Comparison of ENCODE assay signal across 8 mouse cellular contexts in the genomic region with DNA sequence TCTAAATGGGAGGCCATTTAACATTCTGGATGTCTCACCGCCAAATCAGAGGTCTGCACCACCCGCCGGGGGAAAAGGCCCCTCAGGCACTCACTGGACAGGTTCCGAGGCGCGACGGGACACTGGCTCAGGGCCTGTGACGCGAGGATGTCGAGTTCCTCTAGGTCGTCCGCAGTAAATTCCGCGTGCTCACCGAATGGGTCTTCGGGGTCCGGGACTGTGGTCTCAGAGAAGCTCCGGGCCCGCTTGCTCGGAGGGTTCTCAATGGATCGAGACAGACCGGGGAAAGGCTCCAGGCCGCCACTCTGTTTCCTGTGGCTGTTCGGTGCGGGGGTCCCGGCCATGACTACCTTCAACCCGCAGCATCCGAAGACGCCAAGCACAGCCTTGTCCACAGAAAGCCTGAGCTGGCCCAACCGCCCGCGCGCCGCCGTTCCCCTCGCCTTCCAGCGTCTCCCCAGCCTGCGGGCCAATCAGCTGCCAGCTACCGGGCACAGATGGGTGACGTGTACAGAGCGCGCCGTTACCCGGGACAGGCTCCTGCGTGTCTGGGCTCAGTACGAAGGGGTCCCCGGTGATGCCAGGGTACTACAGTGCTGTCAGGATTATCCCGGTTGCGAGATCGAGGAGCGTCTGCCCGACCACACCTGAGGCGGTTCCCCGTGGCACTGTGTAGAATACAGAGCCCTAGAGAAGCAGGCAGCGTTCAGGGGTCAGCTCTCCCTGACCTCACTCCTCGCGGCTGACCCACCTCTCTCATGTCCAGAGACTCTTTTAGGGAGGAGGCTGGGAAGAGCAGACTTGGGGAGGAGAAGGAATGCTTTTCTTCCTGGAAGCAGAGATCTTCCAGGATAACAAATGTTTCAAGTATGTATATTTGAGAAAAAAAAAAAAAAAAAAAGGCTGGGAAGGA. TPM values are rescaled to one million over a fixed set of nuclear protein-coding genes. Genes with fewer than 3 reads are reported as not detected.
DNase-seq lines count a peak whose midpoint lies in the region; ATAC-seq and TF ChIP-seq lines count a peak whose summit lies in the region.

Gene Atrip (minus strand): TSS at position 464 of the 913 bp plus-strand sequence.

- peaks cover 29% of the 10 kb centered on the region for H3K4me1 ChIP-seq in erythroblast, embryonic 14.5 days (ENCODE audit: control insufficient read depth)
- peaks cover 17% of the 10 kb centered on the region for H3K4me1 ChIP-seq in heart, embryonic 12.5 days (replicated peaks)
- peaks cover 10% of the 10 kb centered on the region for H3K4me1 ChIP-seq in kidney, postnatal 0 days (replicated peaks; ENCODE audit: insufficient read depth, low read length)
- H3K4me1 ChIP-seq in liver, adult 2 months (ENCODE audit: control insufficient read depth, insufficient read depth, low read length), result peaks cover 7% of the 10 kb centered on the region

- peak; percentile 93 for DNase-seq in CD4-positive, CD25-positive, alpha-beta regulatory T cell, adult 2 months (ENCODE audit: low read depth, low spot score)
- DNase-seq in brain, embryonic 18.5 days (ENCODE audit: low read depth, low spot score), result peak; percentile 85
- peak; percentile 95 for DNase-seq in kidney, postnatal 0 days (ENCODE audit: low spot score)
- DNase-seq in liver, adult 2 months (ENCODE audit: extremely low read depth, low read depth, low spot score), result peak; percentile 71
- DNase-seq in spleen, postnatal 36 days (ENCODE audit: low spot score in 2 of 2), result peak; percentile 89 to 91

- WGBS in heart, embryonic 12.5 days, result under 1% methylated on average over 57 of the region's 57 CpGs
- WGBS in kidney, postnatal 0 days, result under 1% methylated on average over 57 of the region's 57 CpGs
- under 1% methylated on average over 57 of the region's 57 CpGs for WGBS in liver, adult 2 months

- TF ChIP-seq POLR2A in liver, adult 2 months (IDR thresholded peaks at IDR 0.05; ENCODE audit: extremely low read depth, insufficient read depth, low read length), result peak; percentile 48

- H3K9me3 ChIP-seq in erythroblast, embryonic 14.5 days (ENCODE audit: control insufficient read depth, low read length), result no peaks in the 10 kb centered on the region
- H3K9me3 ChIP-seq in heart, embryonic 12.5 days (replicated peaks), result no peaks in the 10 kb centered on the region
- no peaks in the 10 kb centered on the region for H3K9me3 ChIP-seq in kidney, postnatal 0 days (replicated peaks; ENCODE audit: low read length)

- peaks cover 41% of the 10 kb centered on the region for H3K36me3 ChIP-seq in erythroblast, embryonic 14.5 days (ENCODE audit: control insufficient read depth)
- H3K36me3 ChIP-seq in heart, embryonic 12.5 days, result peaks cover 37% of the 10 kb centered on the region
- 0 out of 2 replicates have a peak, but pooled peaks cover 6% of the 10 kb centered on the region for H3K36me3 ChIP-seq in kidney, postnatal 0 days (ENCODE audit: insufficient read depth, low read length)
- peaks cover 10% of the 10 kb centered on the region; the same call in 1 of the 2 replicates for H3K36me3 ChIP-seq in liver, adult 2 months (ENCODE audit: control insufficient read depth, insufficient read depth, low read length)

- peak within 1 kb of the TSS; percentile 95 for H3K4me2 ChIP-seq in heart, embryonic 12.5 days
- H3K4me2 ChIP-seq in kidney, postnatal 0 days (ENCODE audit: low read length), result peak within 1 kb of the TSS; percentile 84

- H3K4me3 ChIP-seq in erythroblast, embryonic 14.5 days (replicated peaks), result peak within 1 kb of the TSS; percentile 74
- peak within 1 kb of the TSS; percentile 84 for H3K4me3 ChIP-seq in heart, embryonic 12.5 days
- peak within 1 kb of the TSS; percentile 86 for H3K4me3 ChIP-seq in kidney, postnatal 0 days (replicated peaks; ENCODE audit: low read depth, low read length)
- H3K4me3 ChIP-seq in liver, adult 2 months (ENCODE audit: insufficient read depth, low read depth, low read length), result peak within 1 kb of the TSS; percentile 77

- peak within 1 kb of the TSS; percentile 58 for H3K27ac ChIP-seq in heart, embryonic 12.5 days (ENCODE audit: poor library complexity, severe bottlenecking)
- H3K27ac ChIP-seq in kidney, postnatal 0 days, result peak within 1 kb of the TSS; percentile 80
- peak within 1 kb of the TSS; percentile 59 for H3K27ac ChIP-seq in liver, adult 2 months (replicated peaks; ENCODE audit: insufficient read depth, low read depth, low read length)

- peaks cover 12% of the 10 kb centered on the region for H3K79me2 ChIP-seq in liver, adult 2 months (ENCODE audit: control insufficient read depth, insufficient read depth, low read length)

- no peak for TF ChIP-seq CTCF in kidney, postnatal 0 days (IDR thresholded peaks at IDR 0.05; ENCODE audit: low read depth)
- no peak for TF ChIP-seq CTCF in liver, adult 2 months (IDR thresholded peaks at IDR 0.05; ENCODE audit: low read depth, low read length)

- peak; percentile 98 for ATAC-seq in heart, embryonic 12.5 days (ENCODE audit: insufficient number of reproducible peaks, low FRiP score)
- peak; percentile 98 for ATAC-seq in kidney, postnatal 0 days (replicated peaks; ENCODE audit: low FRiP score, low read depth)
- ATAC-seq in monocyte, adult 5-6 weeks (replicated peaks; ENCODE audit: insufficient number of reproducible peaks, low FRiP score, low TSS enrichment, poor library complexity, severe bottlenecking), result peak; percentile 99

- H3K27me3 ChIP-seq in erythroblast, embryonic 14.5 days (ENCODE audit: control insufficient read depth), result no peaks in the 10 kb centered on the region
- H3K27me3 ChIP-seq in heart, embryonic 12.5 days (replicated peaks), result no peaks in the 10 kb centered on the region
- no peaks in the 10 kb centered on the region for H3K27me3 ChIP-seq in kidney, postnatal 0 days (ENCODE audit: insufficient read depth, low read length)
- H3K27me3 ChIP-seq in liver, adult 2 months (ENCODE audit: control insufficient read depth, insufficient read depth, low read length), result no peaks in the 10 kb centered on the region

- peak within 1 kb of the TSS; percentile 92 for H3K9ac ChIP-seq in heart, embryonic 12.5 days
- H3K9ac ChIP-seq in kidney, postnatal 0 days (ENCODE audit: low read depth, low read length), result peak within 1 kb of the TSS; percentile 72
- peak within 1 kb of the TSS; percentile 80 for H3K9ac ChIP-seq in liver, adult 2 months (ENCODE audit: low read depth, low read length)

RNA-seq across cellular contexts. Expression of gene Atrip, which starts in this region (rescaled TPM):
- 0.22 and 0.27 TPM in 2 replicates for polyA plus RNA-seq in erythroblast, embryonic 14.5 days (2012)
- 17.9 and 19.6 TPM in 2 replicates for polyA plus RNA-seq in heart, embryonic 12.5 days (2016; fragmentation: Nextera tagmentation; extraction: Ambion mirVana)
- polyA plus RNA-seq in kidney, postnatal 0 days (2015; fragmentation: Nextera tagmentation; extraction: Ambion mirVana), result 18.8 and 20.9 TPM in 2 replicates
- total RNA-seq in liver, adult 2 months (2014; rRNA removed), result 5.1 and 5.4 TPM in 2 replicates
- 9.2 and 10.3 TPM in 2 replicates for polyA plus RNA-seq in liver, adult 2 months (2012; rRNA removed)
- 11.1 to 17.6 TPM (median 15.7 TPM) in 3 replicates for total RNA-seq in monocyte, adult 5-6 weeks (2017)

Comparison
In these comparisons a context has a peak if more than half of its experiments do, and no peak if none do; other contexts are left out.
1. Peak in every context shown above with its lines: DNase-seq, ATAC-seq, H3K4me3 ChIP-seq and H3K27ac ChIP-seq.